Mouse (Mus musculus) ovary, adult 2 months (tissue): ENCODE measurements around the gene Gm8165. TPM values are rescaled to one million over a fixed set of nuclear protein-coding genes. Genes with fewer than 3 reads are reported as not detected.

Source experiments
- polyA plus RNA-seq: library from polyadenylated mRNA; depleted of rRNA; stranded (reverse); fragments of >200 nt; gene quantifications from 2 replicates; pipeline ENCODE4 v1.2.3, GENCODE M21; 2012; rRNA removed

The Gm8165 gene
- not detected in 2 replicates for polyA plus RNA-seq

DNA sequence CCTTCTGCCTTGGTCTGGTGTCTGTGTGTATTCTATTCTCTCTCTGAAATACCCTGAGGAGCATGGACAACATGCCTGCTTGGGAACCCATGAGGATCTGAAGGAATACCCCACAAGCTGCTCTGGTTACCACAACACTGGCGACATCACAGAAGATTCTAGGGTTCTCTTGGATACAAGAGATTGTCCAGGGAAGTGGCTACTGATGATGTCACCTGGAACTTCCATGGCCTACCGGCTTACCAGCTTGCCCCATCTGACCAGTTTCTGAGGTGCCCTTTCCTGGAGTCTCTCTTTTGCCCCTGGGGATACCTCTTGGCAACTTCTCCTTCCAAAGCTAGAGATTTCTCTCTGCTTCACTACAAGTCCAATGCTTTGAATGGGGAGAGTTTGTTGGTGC, at the start of gene Gm8165:
Gene Gm8165, minus strand, starts transcription at position 101 of the 400 bp plus-strand sequence.

DNA sequence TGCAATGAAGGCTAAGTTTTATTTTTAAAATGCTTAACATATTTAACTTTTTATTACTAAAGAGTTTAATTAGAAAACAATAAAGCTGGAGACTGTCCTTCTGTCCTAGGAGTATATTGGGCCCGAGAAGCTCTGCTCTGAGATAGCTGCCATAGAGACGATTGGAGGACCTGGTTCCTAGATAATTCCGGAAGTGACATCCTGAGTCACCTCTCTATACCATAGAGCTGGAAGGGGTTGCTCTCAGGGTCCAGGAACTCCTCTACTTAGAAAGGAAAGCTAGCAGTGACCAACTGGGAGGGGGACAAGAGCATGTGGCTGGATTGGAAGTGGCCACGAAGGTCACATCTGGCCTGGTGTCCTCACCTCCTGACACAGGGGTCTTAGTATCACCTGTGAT, 20.6 kb upstream of the Gm8165 start, which contains the start of gene Gm7324:
Gene Gm7324, plus strand, starts transcription at position 208 of the 400 bp plus-strand sequence.

Other genes starting within 250 kb of the Gm8165 start
- not detected in 2 replicates for gene Gm5799, start 133.6 kb downstream of the Gm8165 start, polyA plus RNA-seq
- not detected in 2 replicates for gene Gm17654, start 98.1 kb downstream of the Gm8165 start, polyA plus RNA-seq
- gene Gm10375, start 69.2 kb downstream of the Gm8165 start, polyA plus RNA-seq: not detected in 2 replicates
- gene Gm7324, start 20.6 kb upstream of the Gm8165 start, polyA plus RNA-seq: not detected in 2 replicates
- gene Gm16506, start 50.3 kb upstream of the Gm8165 start, polyA plus RNA-seq: not detected in 2 replicates
- gene Gm6526, start 70.7 kb upstream of the Gm8165 start, polyA plus RNA-seq: not detected in 2 replicates
- gene Gm8180, start 107.5 kb upstream of the Gm8165 start, polyA plus RNA-seq: not detected in 2 replicates
- not detected in 2 replicates for gene Ear1, start 198.3 kb upstream of the Gm8165 start, polyA plus RNA-seq
- gene Ear10, start 246.4 kb upstream of the Gm8165 start, polyA plus RNA-seq: not detected in 2 replicates
- 5.3 and 5.9 TPM in 2 replicates for gene Gm8113, start 248.2 kb upstream of the Gm8165 start, polyA plus RNA-seq